Mouse (Mus musculus): Measurements from ENCODE around the gene Hoxd12. TPM values are rescaled to one million over a fixed set of nuclear protein-coding genes. Genes with fewer than 3 reads are reported as not detected.

Hoxd12 gene
- polyA plus RNA-seq, 1 experiment from 2014 or later: not detected

- no peak overlapping the region for H3K4me2 ChIP-seq (replicated peaks)
- H3K9me3 ChIP-seq: no peaks in the 10 kb centered on the region
- WGBS: 7% methylated on average over 1 of the region's 1 CpGs
- no peaks in the 10 kb centered on the region for H3K36me3 ChIP-seq
- H3K27me3 ChIP-seq: peaks cover 97% of the 10 kb centered on the region
- H3K9ac ChIP-seq (replicated peaks): no peak overlapping the region
- H3K27ac ChIP-seq (replicated peaks): no peak overlapping the region
- no peak overlapping the region for H3K4me3 ChIP-seq
- ATAC-seq (replicated peaks): no peak
- peaks cover 12% of the 10 kb centered on the region for H3K4me1 ChIP-seq
Measured at GRCm38 (mm10) chr2:74695383-74695782, 20.6 kb downstream of the Hoxd12 start.

GRCm38 (mm10) chr2:74695813-74696430 lies 21.1 kb downstream of the Hoxd12 start:
- Histone ChIP-seq H3K4me1 (peaks cover 12% of the 10 kb centered on the region), H3K36me3 (no peaks in the 10 kb centered on the region), H3K27ac (replicated peaks) (no peak overlapping the region), H3K9ac (replicated peaks) (no peak overlapping the region), H3K4me3 (no peak overlapping the region), H3K27me3 (peaks cover 98% of the 10 kb centered on the region), H3K4me2 (replicated peaks) (no peak overlapping the region), H3K9me3 (no peaks in the 10 kb centered on the region)
- no peak for ATAC-seq (replicated peaks)
- WGBS: 5% methylated on average over 7 of the region's 7 CpGs

GRCm38 (mm10) chr2:74696442-74697335 lies 21.9 kb downstream of the Hoxd12 start:
- peaks cover 12% of the 10 kb centered on the region for H3K4me1 ChIP-seq
- H3K4me2 ChIP-seq (replicated peaks): no peak overlapping the region
- no peak; the same call in 1 of the 2 replicates for ATAC-seq (replicated peaks)
- no peak overlapping the region for H3K27ac ChIP-seq (replicated peaks)
- peaks cover 98% of the 10 kb centered on the region for H3K27me3 ChIP-seq
- no peak overlapping the region for H3K9ac ChIP-seq (replicated peaks)
- H3K9me3 ChIP-seq: no peaks in the 10 kb centered on the region
- H3K4me3 ChIP-seq: no peak overlapping the region
- H3K36me3 ChIP-seq: no peaks in the 10 kb centered on the region
- WGBS: 1% methylated on average over 34 of the region's 34 CpGs

GRCm38 (mm10) chr2:74697567-74698121 lies 22.8 kb downstream of the Hoxd12 start, which contains the start of gene Hoxd9:
Gene Hoxd9, plus strand, starts transcription at chr2:74697727.
- Histone ChIP-seq H3K4me1 (peaks cover 12% of the 10 kb centered on the region), H3K9ac (replicated peaks) (no peak within 1 kb of the TSS), H3K4me2 (replicated peaks) (peak within 1 kb of the TSS; percentile 42), H3K27me3 (peaks cover 97% of the 10 kb centered on the region), H3K36me3 (no peaks in the 10 kb centered on the region), H3K9me3 (no peaks in the 10 kb centered on the region), H3K4me3 (peak within 1 kb of the TSS; percentile 29), H3K27ac (replicated peaks) (no peak within 1 kb of the TSS)
- WGBS: under 1% methylated on average over 43 of the region's 43 CpGs
- ATAC-seq (replicated peaks): peak; percentile 60

GRCm38 (mm10) chr2:74698201-74699052 lies 23.6 kb downstream of the Hoxd12 start:
- Histone ChIP-seq H3K4me1 (peaks cover 12% of the 10 kb centered on the region), H3K27ac (replicated peaks) (no peak overlapping the region), H3K9ac (replicated peaks) (no peak overlapping the region), H3K27me3 (peaks cover 96% of the 10 kb centered on the region), H3K36me3 (no peaks in the 10 kb centered on the region), H3K4me2 (replicated peaks) (peak overlapping the region; percentile 42), H3K4me3 (peak overlapping the region; percentile 29), H3K9me3 (no peaks in the 10 kb centered on the region)
- 0 out of 2 replicates have a peak, but pooled peaks have one; percentile 19 for ATAC-seq (replicated peaks)
- under 1% methylated on average over 80 of the region's 86 CpGs for WGBS

GRCm38 (mm10) chr2:74699053-74699430 lies 24.2 kb downstream of the Hoxd12 start:
- H3K4me1 ChIP-seq: peaks cover 12% of the 10 kb centered on the region
- H3K4me3 ChIP-seq: no peak overlapping the region
- no peaks in the 10 kb centered on the region for H3K9me3 ChIP-seq
- no peak overlapping the region for H3K27ac ChIP-seq (replicated peaks)
- no peak overlapping the region for H3K9ac ChIP-seq (replicated peaks)
- no peaks in the 10 kb centered on the region for H3K36me3 ChIP-seq
- ATAC-seq (replicated peaks): no peak
- H3K4me2 ChIP-seq (replicated peaks): no peak overlapping the region
- WGBS: under 1% methylated on average over 17 of the region's 17 CpGs
- H3K27me3 ChIP-seq: peaks cover 96% of the 10 kb centered on the region

GRCm38 (mm10) chr2:74699664-74700545 lies 25.1 kb downstream of the Hoxd12 start:
- no peak overlapping the region for H3K4me3 ChIP-seq
- no peaks in the 10 kb centered on the region for H3K36me3 ChIP-seq
- peaks cover 17% of the 10 kb centered on the region for H3K4me1 ChIP-seq
- H3K9ac ChIP-seq (replicated peaks): no peak overlapping the region
- 1% methylated on average over 23 of the region's 23 CpGs for WGBS
- no peak overlapping the region for H3K4me2 ChIP-seq (replicated peaks)
- ATAC-seq (replicated peaks): no peak
- H3K27ac ChIP-seq (replicated peaks): no peak overlapping the region
- H3K27me3 ChIP-seq: peaks cover 96% of the 10 kb centered on the region
- no peaks in the 10 kb centered on the region for H3K9me3 ChIP-seq

GRCm38 (mm10) chr2:74700546-74701112 lies 25.8 kb downstream of the Hoxd12 start:
- H3K9ac ChIP-seq (replicated peaks): no peak overlapping the region
- no peak overlapping the region for H3K4me3 ChIP-seq
- peaks cover 95% of the 10 kb centered on the region for H3K27me3 ChIP-seq
- no peak for ATAC-seq (replicated peaks)
- no peaks in the 10 kb centered on the region for H3K9me3 ChIP-seq
- no peak overlapping the region for H3K27ac ChIP-seq (replicated peaks)
- whole genome bisulfite sequencing: 3% methylated on average over 22 of the region's 22 CpGs
- no peaks in the 10 kb centered on the region for H3K36me3 ChIP-seq
- no peak overlapping the region for H3K4me2 ChIP-seq (replicated peaks)
- peaks cover 24% of the 10 kb centered on the region for H3K4me1 ChIP-seq

GRCm38 (mm10) chr2:74701949-74702819 lies 27.4 kb downstream of the Hoxd12 start:
- Histone ChIP-seq H3K9me3 (no peaks in the 10 kb centered on the region), H3K27me3 (peaks cover 92% of the 10 kb centered on the region), H3K4me3 (no peak overlapping the region), H3K9ac (replicated peaks) (no peak overlapping the region), H3K36me3 (no peaks in the 10 kb centered on the region), H3K4me1 (peaks cover 26% of the 10 kb centered on the region), H3K27ac (replicated peaks) (no peak overlapping the region), H3K4me2 (replicated peaks) (no peak overlapping the region)
- WGBS: 10% methylated on average over 17 of the region's 17 CpGs
- ATAC-seq (replicated peaks): no peak

GRCm38 (mm10) chr2:74702820-74703219 lies 28.0 kb downstream of the Hoxd12 start:
- Histone ChIP-seq H3K27me3 (peaks cover 92% of the 10 kb centered on the region), H3K27ac (replicated peaks) (no peak overlapping the region), H3K36me3 (no peaks in the 10 kb centered on the region), H3K9ac (replicated peaks) (no peak overlapping the region), H3K9me3 (no peaks in the 10 kb centered on the region), H3K4me2 (replicated peaks) (no peak overlapping the region), H3K4me1 (peaks cover 21% of the 10 kb centered on the region), H3K4me3 (no peak overlapping the region)
- WGBS: 12% methylated on average over 6 of the region's 6 CpGs
- no peak for ATAC-seq (replicated peaks)

Measured in forebrain, embryonic 15.5 days (tissue).